Mouse (Mus musculus): ENCODE data around the gene Alg14. TPM values are rescaled to one million over a fixed set of nuclear protein-coding genes. Genes with fewer than 3 reads are reported as not detected.

Gene Alg14
- polyA plus RNA-seq, 1 experiment from 2014 or later: 37.0 TPM

DNA sequence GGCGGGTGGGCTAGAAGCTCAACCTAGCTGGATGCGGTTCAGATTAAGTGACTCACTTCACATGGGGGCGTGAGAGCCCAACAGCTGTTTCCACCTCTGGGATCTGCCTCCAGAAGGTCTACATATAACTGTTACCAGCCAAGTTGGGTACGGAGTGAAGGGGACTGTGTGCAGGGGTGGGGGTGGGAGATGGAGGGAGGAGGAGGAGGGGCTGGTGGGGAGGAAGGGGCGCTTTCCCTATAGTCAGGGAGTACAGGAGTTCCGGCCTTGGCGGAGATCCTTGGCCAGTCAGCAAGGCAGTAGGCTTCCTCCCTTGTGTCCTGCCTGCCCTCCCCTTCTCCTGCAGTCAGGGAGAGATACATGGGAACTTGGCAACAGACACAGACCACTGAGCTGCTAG, 99.2 kb downstream of the Alg14 start:
- Histone ChIP-seq H3K36me3 (no peaks in the 10 kb centered on the region), H3K9ac (no peak overlapping the region), H3K4me1 (peaks cover 40% of the 10 kb centered on the region), H3K27ac (peak overlapping the region; percentile 83), H3K4me2 (peak overlapping the region; percentile 47), H3K4me3 (no peak overlapping the region), H3K27me3 (no peaks in the 10 kb centered on the region), H3K9me3 (no peaks in the 10 kb centered on the region)
- WGBS: 11% methylated on average over 7 of the region's 7 CpGs
- ATAC-seq (ENCODE audit: insufficient number of reproducible peaks, insufficient read depth, low FRiP score, low TSS enrichment, low read depth): peak; percentile 74

DNA sequence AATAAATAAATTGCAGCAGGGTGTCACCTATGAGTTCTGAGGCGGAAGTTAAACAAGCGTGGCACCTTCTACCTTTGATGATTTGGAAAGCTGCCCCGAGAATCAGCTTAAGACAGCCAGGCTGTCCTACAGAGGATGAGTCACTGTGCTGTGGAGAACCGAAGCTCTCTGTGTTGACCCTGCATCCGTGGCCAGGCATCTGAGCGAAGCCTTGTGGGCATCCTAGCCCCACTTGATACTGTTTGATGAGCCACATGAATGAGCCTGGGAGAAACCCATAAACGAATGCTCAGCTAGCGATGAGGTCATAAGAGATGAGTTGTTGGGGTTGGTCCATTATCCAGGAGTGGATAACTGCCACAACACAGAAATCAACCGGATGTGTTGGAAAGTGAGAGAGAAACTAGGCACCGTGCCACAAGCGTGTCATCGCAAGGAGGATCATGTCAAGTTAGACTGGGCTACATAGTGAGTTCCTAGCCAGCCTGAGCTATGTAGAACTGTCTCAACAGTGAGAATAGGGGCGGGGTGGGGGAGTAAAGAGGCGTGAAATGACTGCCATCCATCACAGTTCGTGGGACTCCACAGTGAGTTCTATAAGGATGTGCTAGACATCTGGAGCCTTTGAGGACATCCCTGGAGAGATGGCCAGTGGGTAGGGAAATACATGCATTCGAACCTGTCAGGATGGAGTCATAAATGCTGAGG, 104.2 kb downstream of the Alg14 start:
- 0 out of 2 replicates have a peak overlapping the region, but pooled peaks have one; percentile 87 for H3K27ac ChIP-seq
- ATAC-seq (ENCODE audit: insufficient number of reproducible peaks, insufficient read depth, low FRiP score, low TSS enrichment, low read depth): no peak
- H3K9me3 ChIP-seq: no peaks in the 10 kb centered on the region
- peaks cover 41% of the 10 kb centered on the region for H3K4me1 ChIP-seq
- no peak overlapping the region for H3K4me2 ChIP-seq
- no peaks in the 10 kb centered on the region for H3K36me3 ChIP-seq
- no peak overlapping the region for H3K4me3 ChIP-seq
- 78% methylated on average over 16 of the region's 16 CpGs for WGBS
- H3K27me3 ChIP-seq: no peaks in the 10 kb centered on the region
- no peak overlapping the region for H3K9ac ChIP-seq

- ATAC-seq (ENCODE audit: insufficient number of reproducible peaks, insufficient read depth, low FRiP score, low TSS enrichment, low read depth): peak; percentile 60; the same call in 1 of the 2 replicates
- Histone ChIP-seq H3K9ac (no peak overlapping the region), H3K4me2 (peak overlapping the region; percentile 35), H3K27me3 (no peaks in the 10 kb centered on the region), H3K27ac (peak overlapping the region; percentile 87), H3K4me3 (no peak overlapping the region), H3K36me3 (no peaks in the 10 kb centered on the region), H3K4me1 (peaks cover 36% of the 10 kb centered on the region), H3K9me3 (no peaks in the 10 kb centered on the region)
- 28% methylated on average over 7 of the region's 7 CpGs for WGBS
These were observed 105.0 kb downstream of the Alg14 start for GRCm38 (mm10) chr3:121396561-121396960.

- H3K9ac ChIP-seq: no peak overlapping the region
- H3K4me1 ChIP-seq: peaks cover 33% of the 10 kb centered on the region
- no peaks in the 10 kb centered on the region for H3K36me3 ChIP-seq
- no peak overlapping the region for H3K4me3 ChIP-seq
- peak overlapping the region; percentile 87 for H3K27ac ChIP-seq
- 27% methylated on average over 6 of the region's 6 CpGs for WGBS
- H3K27me3 ChIP-seq: no peaks in the 10 kb centered on the region
- H3K9me3 ChIP-seq: no peaks in the 10 kb centered on the region
- peak; percentile 70; the same call in 1 of the 2 replicates for ATAC-seq (ENCODE audit: insufficient number of reproducible peaks, insufficient read depth, low FRiP score, low TSS enrichment, low read depth)
- peak overlapping the region; percentile 35 for H3K4me2 ChIP-seq
These were observed 105.4 kb downstream of the Alg14 start for GRCm38 (mm10) chr3:121397007-121397406.

DNA sequence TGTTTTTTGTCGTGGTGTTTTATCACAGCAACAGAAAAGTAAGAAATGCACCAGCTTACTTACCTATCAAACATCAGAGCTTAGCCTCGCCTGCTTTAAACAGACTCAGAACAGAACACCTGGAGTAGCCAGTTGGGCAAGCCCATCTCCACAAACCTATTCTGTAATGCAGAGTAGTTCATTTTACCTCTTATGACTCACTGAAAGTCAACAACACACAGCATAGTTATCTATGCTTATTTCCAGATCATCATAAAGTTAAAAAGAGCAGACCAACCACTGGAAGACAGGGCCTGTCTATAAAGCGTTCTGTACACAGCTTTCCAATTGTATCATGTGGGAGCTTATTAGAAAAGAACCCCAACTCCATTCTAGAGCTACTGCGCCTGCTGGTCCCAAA, 109.8 kb downstream of the Alg14 start:
- H3K9me3 ChIP-seq: no peaks in the 10 kb centered on the region
- H3K9ac ChIP-seq: no peak overlapping the region
- H3K36me3 ChIP-seq: no peaks in the 10 kb centered on the region
- H3K27me3 ChIP-seq: no peaks in the 10 kb centered on the region
- no peak overlapping the region for H3K4me3 ChIP-seq
- WGBS: 68% methylated on average over 4 of the region's 4 CpGs
- no peak overlapping the region for H3K4me2 ChIP-seq
- H3K27ac ChIP-seq: no peak overlapping the region
- no peak for ATAC-seq (ENCODE audit: insufficient number of reproducible peaks, insufficient read depth, low FRiP score, low TSS enrichment, low read depth)
- H3K4me1 ChIP-seq: peaks cover 18% of the 10 kb centered on the region

GRCm38 (mm10) chr3:121402096-121402495, 110.5 kb downstream of the Alg14 start:
- H3K9ac ChIP-seq: no peak overlapping the region
- WGBS: 77% methylated on average over 6 of the region's 6 CpGs
- H3K27ac ChIP-seq: no peak overlapping the region
- no peaks in the 10 kb centered on the region for H3K27me3 ChIP-seq
- no peaks in the 10 kb centered on the region for H3K9me3 ChIP-seq
- no peak overlapping the region for H3K4me2 ChIP-seq
- H3K36me3 ChIP-seq: no peaks in the 10 kb centered on the region
- H3K4me1 ChIP-seq: peaks cover 16% of the 10 kb centered on the region
- no peak overlapping the region for H3K4me3 ChIP-seq
- ATAC-seq (ENCODE audit: insufficient number of reproducible peaks, insufficient read depth, low FRiP score, low TSS enrichment, low read depth): no peak

DNA sequence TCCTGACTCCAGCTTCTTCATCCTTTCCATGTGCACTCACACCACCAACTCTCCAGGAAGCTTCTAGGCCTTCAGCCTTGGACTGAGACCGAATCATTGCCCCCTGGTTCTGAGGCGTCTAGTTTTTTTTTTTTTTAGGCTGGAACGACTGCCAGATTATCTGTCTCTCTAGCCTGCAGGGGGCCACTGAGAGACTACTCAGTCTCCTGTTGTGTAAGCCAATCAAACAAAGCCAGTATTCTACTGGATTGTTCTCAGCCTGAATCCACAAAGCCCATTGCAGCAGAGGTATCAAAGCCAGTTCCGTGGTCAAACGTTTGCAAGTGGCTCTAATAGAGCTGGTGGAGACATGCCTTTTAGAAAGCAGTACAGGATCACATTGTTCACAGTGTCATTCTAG, 111.9 kb downstream of the Alg14 start:
- H3K36me3 ChIP-seq: no peaks in the 10 kb centered on the region
- H3K9me3 ChIP-seq: no peaks in the 10 kb centered on the region
- 39% methylated on average over 5 of the region's 5 CpGs for WGBS

DNA sequence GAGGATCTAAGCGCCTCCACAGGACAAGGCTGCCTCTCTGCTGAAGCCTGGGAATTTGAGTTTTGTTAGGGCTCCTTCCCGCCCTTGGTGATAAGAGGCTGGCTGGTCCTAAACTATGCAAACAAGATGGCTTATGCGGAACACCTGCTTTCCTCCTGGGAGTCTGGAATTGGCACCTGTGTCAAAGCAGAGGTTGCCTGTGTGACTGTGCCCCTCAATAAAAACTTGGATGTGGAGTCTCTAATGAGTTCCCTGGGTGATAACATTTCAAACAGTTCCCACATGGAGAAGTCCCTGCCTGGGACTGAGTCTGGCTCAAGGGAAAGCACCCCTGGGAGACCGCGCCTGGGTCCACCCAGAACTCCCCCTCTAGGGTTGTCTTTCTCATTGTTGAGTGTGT, 113.5 kb downstream of the Alg14 start:
- 90% methylated on average over 5 of the region's 5 CpGs for WGBS
- no peak overlapping the region for H3K9ac ChIP-seq
- no peaks in the 10 kb centered on the region for H3K9me3 ChIP-seq
- H3K4me3 ChIP-seq: no peak overlapping the region
- no peak overlapping the region for H3K27ac ChIP-seq
- no peaks in the 10 kb centered on the region for H3K36me3 ChIP-seq
- no peak overlapping the region for H3K4me2 ChIP-seq
- H3K4me1 ChIP-seq: peaks cover 23% of the 10 kb centered on the region
- H3K27me3 ChIP-seq: no peaks in the 10 kb centered on the region
- no peak for ATAC-seq (ENCODE audit: insufficient number of reproducible peaks, insufficient read depth, low FRiP score, low TSS enrichment, low read depth)

More for the DNA sequence above, 111.9 kb downstream of the Alg14 start:
- Histone ChIP-seq H3K27ac (no peak overlapping the region), H3K9ac (no peak overlapping the region), H3K4me2 (no peak overlapping the region), H3K4me1 (peaks cover 23% of the 10 kb centered on the region), H3K4me3 (no peak overlapping the region), H3K27me3 (no peaks in the 10 kb centered on the region)
- ATAC-seq (ENCODE audit: insufficient number of reproducible peaks, insufficient read depth, low FRiP score, low TSS enrichment, low read depth): no peak

GRCm38 (mm10) chr3:121407417-121407816, 115.8 kb downstream of the Alg14 start:
- no peaks in the 10 kb centered on the region for H3K36me3 ChIP-seq
- WGBS: 28% methylated on average over 9 of the region's 9 CpGs
- no peak overlapping the region for H3K4me3 ChIP-seq
- H3K9ac ChIP-seq: no peak overlapping the region
- H3K4me2 ChIP-seq: peak overlapping the region; percentile 11; the same call in 1 of the 2 replicates
- peaks cover 19% of the 10 kb centered on the region for H3K4me1 ChIP-seq
- ATAC-seq (ENCODE audit: insufficient number of reproducible peaks, insufficient read depth, low FRiP score, low TSS enrichment, low read depth): 0 out of 2 replicates have a peak, but pooled peaks have one; percentile 43
- H3K27me3 ChIP-seq: no peaks in the 10 kb centered on the region
- no peaks in the 10 kb centered on the region for H3K9me3 ChIP-seq
- H3K27ac ChIP-seq: peak overlapping the region; percentile 80

DNA sequence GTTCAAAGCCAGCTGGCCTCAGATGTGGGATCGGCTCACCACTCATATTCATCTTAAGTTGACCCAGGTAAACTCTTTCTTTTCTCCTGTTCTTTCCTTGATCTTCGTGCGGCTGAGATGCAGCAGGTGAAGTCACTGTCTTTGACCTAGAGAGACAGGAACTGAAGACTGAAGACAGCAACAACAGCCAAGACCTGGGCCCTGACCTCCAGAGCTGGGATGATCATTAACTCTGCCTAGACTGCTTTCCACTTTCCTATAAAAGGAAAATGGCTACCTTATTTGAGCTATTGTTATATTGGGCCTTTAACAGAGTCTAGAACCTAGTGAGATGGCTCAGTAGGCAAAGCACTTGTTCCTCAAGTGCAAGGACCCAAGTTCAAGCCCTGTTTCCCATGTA, 116.8 kb downstream of the Alg14 start:
- no peak for ATAC-seq (ENCODE audit: insufficient number of reproducible peaks, insufficient read depth, low FRiP score, low TSS enrichment, low read depth)
- Histone ChIP-seq H3K4me1 (peaks cover 17% of the 10 kb centered on the region), H3K36me3 (no peaks in the 10 kb centered on the region), H3K9ac (no peak overlapping the region), H3K4me3 (no peak overlapping the region), H3K9me3 (no peaks in the 10 kb centered on the region), H3K27ac (no peak overlapping the region), H3K27me3 (no peaks in the 10 kb centered on the region), H3K4me2 (no peak overlapping the region)
- 89% methylated on average over 3 of the region's 3 CpGs for WGBS

- H3K4me2 ChIP-seq: no peak overlapping the region
- ATAC-seq (ENCODE audit: insufficient number of reproducible peaks, insufficient read depth, low FRiP score, low TSS enrichment, low read depth): no peak
- H3K27ac ChIP-seq: no peak overlapping the region
- H3K4me1 ChIP-seq: peaks cover 16% of the 10 kb centered on the region
- 88% methylated on average over 6 of the region's 6 CpGs for WGBS
- no peaks in the 10 kb centered on the region for H3K9me3 ChIP-seq
- H3K9ac ChIP-seq: no peak overlapping the region
- H3K36me3 ChIP-seq: no peaks in the 10 kb centered on the region
- H3K4me3 ChIP-seq: no peak overlapping the region
- no peaks in the 10 kb centered on the region for H3K27me3 ChIP-seq
These were observed 119.9 kb downstream of the Alg14 start for GRCm38 (mm10) chr3:121411450-121411849.
